Mouse (Mus musculus): ENCODE data around the gene Hils1.

DNA sequence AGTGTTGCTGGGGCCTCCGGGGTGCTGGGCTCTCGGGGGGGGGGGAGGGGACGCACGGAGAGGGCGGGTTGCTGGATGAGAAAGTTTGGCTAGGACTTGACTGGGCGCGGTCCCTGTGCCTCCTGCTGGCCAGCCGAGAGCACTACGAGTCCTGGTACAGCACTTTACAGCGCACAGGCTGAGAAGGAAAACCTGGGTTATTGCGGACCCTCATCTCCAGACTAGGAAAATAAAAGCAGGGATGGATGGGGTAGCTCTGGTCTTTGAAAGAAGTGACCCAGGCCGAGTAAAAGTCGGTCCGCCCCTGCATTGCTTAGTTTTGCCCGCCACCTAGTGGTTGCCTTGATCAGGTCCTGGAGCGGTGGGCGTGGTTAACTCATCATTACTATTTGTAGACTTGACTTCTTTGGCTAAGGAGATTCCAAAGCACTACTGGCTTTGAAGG is 30.5 kb upstream of the Hils1 start:
- TF ChIP-seq EP300 (optimal IDR thresholded peaks at IDR 0.05): no peak
- peak; percentile 94 for TF ChIP-seq CTCF (IDR thresholded peaks at IDR 0.05; ENCODE audit: low read depth)
